Mouse (Mus musculus) cerebellum, postnatal 4 days (tissue): ENCODE data around the gene Ccdc137.

Source experiments
- DNase-seq, 2 experiments: peaks; one replicate each; pipeline ENCODE4 v3.0.0; 2022; ENCODE audit warnings: low spot score in 2 of 2, mixed read lengths in 1 of 2

The Ccdc137 gene

GRCm38 (mm10) chr11:120458847-120459597 lies 1.1 kb downstream of the Ccdc137 start:
- DNase-seq = no peak

- no peak for DNase-seq
These were observed 5.6 kb downstream of the Ccdc137 start for GRCm38 (mm10) chr11:120463536-120463935.

GRCm38 (mm10) chr11:120464365-120464764 lies 6.5 kb downstream of the Ccdc137 start:
- DNase-seq = no peak

- no peak for DNase-seq
These were observed 7.6 kb downstream of the Ccdc137 start for GRCm38 (mm10) chr11:120465521-120465920.

GRCm38 (mm10) chr11:120467051-120467735 lies 9.3 kb downstream of the Ccdc137 start, which contains the start of gene Arl16:
Arl16 (minus strand) TSS chr11:120467607.
- peak; percentile 81 to 92 for DNase-seq

GRCm38 (mm10) chr11:120467736-120468092 lies 9.8 kb downstream of the Ccdc137 start:
- DNase-seq = no peak

GRCm38 (mm10) chr11:120472052-120472451 lies 14.1 kb downstream of the Ccdc137 start:
- no peak for DNase-seq

- DNase-seq = no peak
These were observed 25.6 kb downstream of the Ccdc137 start for GRCm38 (mm10) chr11:120483448-120483934.

GRCm38 (mm10) chr11:120484265-120484981 lies 26.5 kb downstream of the Ccdc137 start, which contains the start of gene Mrpl12:
Mrpl12 (plus strand) TSS chr11:120484613.
- peak; percentile 79 to 83 for DNase-seq

GRCm38 (mm10) chr11:120485251-120485650 lies 27.3 kb downstream of the Ccdc137 start:
- no peak for DNase-seq

GRCm38 (mm10) chr11:120488516-120488915 lies 30.6 kb downstream of the Ccdc137 start:
- DNase-seq = no peak

- DNase-seq = peak in 1 of 2 experiments; percentile 57
These were observed 31.3 kb downstream of the Ccdc137 start for GRCm38 (mm10) chr11:120489054-120489761.

GRCm38 (mm10) chr11:120490291-120491046 lies 32.6 kb downstream of the Ccdc137 start:
- DNase-seq = no peak

GRCm38 (mm10) chr11:120491317-120492023 lies 33.6 kb downstream of the Ccdc137 start, which contains the start of gene Slc25a10:
Slc25a10 (plus strand) TSS chr11:120491840.
- peak; percentile 67 to 82 for DNase-seq

- DNase-seq = peak in 1 of 2 experiments; percentile 29
These were observed 34.3 kb downstream of the Ccdc137 start for GRCm38 (mm10) chr11:120492024-120492877.

GRCm38 (mm10) chr11:120492878-120493203 lies 34.9 kb downstream of the Ccdc137 start:
- DNase-seq = no peak

- DNase-seq = no peak
These were observed 35.4 kb downstream of the Ccdc137 start for GRCm38 (mm10) chr11:120493351-120493750.

- DNase-seq = no peak
These were observed 36.0 kb downstream of the Ccdc137 start for GRCm38 (mm10) chr11:120493911-120494310.

- no peak for DNase-seq
These were observed 39.5 kb downstream of the Ccdc137 start for GRCm38 (mm10) chr11:120497436-120497835.
